Mouse (Mus musculus) c-Kit-positive CD71-positive TER-119-positive erythroid progenitor cells, embryonic 14.5 days (primary cell): ENCODE results near the gene Tmem221.

Experiments used
- DNase-seq: peaks from one replicate; pipeline ENCODE4 v3.0.0-alpha.2; 2013; ENCODE audit warnings: low spot score

The Tmem221 gene

GRCm38 (mm10) chr8:71558071-71558957, at the start of gene Tmem221:
Gene Tmem221, minus strand, starts transcription at chr8:71558871.
- no peak for DNase-seq

GRCm38 (mm10) chr8:71604021-71604420, 45.4 kb upstream of the Tmem221 start:
- DNase-seq, result no peak

- no peak for DNase-seq
Observed at GRCm38 (mm10) chr8:71602666-71603334, 44.1 kb upstream of the Tmem221 start.

DNA sequence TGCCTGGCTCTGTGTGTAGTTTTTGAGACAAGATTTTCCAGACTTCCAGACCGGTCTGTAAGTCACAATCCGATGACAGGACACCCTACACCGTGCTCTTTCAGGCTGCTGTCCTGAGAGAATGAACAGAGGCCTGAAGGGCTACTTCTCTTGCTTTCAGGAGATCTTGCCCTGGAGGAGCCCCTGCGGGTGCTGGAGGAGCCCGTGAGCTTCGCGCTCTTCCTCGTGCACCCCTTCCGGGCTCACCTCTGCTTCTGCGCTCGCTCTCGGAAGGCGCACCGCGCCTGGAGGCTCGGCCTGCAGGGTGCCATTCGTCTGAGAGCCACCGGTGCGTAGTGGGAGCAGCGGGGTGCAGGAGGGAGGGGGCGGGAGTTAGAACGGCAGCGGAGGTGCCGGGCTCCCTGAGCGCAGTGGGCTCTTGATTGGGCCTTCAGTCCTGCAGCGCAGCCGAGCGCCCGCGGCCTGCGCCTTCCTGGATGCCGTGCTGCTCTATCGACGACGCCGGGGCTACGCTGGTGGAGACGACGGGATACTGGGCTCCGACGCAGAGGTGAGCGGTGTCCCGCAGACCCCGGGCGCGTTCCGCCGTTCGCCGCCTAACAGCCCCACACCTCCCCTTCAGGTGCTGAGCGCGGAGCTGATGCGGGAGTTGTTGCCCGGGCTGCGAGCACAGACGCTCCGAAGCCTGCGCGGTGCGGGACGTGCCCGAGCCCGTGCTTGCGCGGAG, 43.4 kb upstream of the Tmem221 start:
- DNase-seq, result no peak

DNA sequence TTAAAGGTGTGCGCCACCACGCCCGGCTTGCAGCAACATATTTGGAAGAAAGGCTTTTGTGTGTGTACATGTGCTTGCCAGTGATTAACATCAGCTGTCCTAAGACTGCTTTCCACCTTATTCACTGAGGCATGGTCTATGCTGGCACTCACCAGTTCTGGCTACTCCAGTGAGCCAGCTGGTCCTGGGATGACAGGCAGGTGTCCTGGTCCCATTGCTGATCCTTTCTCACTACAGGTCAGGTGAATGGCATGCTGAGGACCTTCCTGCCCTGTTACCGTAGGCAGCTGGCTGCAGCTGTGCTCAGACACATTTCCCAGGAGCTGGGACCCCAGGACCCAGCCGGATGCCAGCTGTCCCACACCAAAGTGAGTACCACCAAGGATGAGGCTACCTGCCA, 40.2 kb upstream of the Tmem221 start:
- no peak for DNase-seq

- no peak for DNase-seq
Observed at GRCm38 (mm10) chr8:71598375-71598774, 39.7 kb upstream of the Tmem221 start.

DNA sequence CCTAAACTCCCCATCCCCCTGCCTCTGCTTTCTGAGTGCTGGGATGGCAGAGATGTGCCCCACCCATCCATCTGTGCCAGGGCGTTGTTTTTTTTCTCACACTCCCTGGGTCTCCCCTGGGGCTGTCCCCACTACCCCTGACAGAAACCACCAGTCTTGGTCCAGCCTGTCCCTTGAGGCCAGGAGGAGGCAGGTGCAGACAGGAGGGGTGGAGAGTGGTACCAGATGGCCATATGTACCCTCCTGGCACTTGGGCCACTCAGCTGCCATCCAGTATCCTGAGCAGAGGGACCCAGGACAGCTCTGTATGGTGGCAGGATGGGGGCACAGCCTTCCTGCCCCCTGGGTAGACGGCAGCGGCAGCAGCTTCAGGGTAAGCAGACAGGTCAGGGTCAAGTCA, 38.8 kb upstream of the Tmem221 start, which contains the start of gene Fam129c:
Gene Fam129c, plus strand, starts transcription at position 198 of the 400 bp plus-strand sequence.
- DNase-seq, result no peak

- no peak for DNase-seq
Observed at GRCm38 (mm10) chr8:71596798-71597197, 38.1 kb upstream of the Tmem221 start.

DNA sequence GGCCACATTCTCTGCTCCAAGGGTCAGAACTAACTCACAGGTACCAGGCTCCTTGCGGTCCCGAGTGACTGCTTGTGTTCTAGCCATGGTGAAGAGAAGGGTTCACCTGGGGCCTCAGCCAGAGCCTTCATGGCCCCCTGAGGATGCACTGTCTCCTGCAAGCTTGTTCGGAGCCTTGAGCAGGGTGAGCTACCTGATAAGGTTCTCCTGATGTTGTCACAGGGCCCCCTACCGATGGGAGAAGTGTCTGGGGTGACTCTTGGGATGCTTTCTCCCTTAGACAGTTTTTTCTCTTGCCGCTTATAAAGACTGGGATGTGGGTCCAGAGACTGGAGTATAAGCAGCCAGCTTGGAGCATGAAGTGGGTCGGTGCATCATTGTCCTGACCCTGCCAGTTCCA, 37.7 kb upstream of the Tmem221 start:
- no peak for DNase-seq

DNA sequence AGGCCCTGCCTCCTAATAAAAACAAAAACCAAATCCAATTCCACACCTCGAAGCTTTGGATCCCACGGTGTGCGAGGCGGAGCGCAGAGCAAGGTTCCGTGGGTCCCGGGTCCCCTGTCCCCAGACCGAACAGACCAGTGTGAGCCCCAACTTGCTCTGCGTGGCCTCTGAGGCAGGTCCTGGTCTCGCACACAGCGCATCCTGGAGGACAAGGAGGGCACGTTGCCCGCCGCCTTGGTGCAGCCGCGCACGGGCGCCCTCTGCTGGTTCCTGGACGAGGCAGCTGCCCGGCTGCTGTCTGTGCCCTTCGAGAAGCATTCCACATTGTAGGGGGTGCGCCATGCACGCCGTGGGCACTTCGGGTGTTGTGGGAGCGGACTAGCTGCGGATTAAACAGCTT, 37.2 kb upstream of the Tmem221 start:
- peak; percentile 75 for DNase-seq

DNA sequence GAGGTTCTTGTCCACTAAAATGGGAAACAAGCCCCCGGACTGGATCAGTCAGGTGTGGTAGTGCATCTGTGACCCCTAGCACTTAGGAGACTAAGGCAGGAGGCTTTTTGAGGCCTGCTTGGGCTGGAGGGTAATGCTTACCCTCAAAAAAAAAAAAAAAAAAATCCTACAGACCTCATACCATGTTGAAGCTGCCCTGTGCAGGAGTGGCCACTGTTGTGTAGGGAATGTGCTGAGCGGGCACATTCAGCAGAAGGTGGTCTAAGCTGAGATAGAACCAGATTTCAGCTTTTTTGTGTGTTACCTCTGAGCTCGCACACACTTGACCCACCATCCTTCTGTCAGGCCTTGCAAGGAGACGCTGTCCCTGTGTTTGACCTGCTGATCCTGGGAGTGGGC, 35.7 kb upstream of the Tmem221 start:
- no peak for DNase-seq

DNA sequence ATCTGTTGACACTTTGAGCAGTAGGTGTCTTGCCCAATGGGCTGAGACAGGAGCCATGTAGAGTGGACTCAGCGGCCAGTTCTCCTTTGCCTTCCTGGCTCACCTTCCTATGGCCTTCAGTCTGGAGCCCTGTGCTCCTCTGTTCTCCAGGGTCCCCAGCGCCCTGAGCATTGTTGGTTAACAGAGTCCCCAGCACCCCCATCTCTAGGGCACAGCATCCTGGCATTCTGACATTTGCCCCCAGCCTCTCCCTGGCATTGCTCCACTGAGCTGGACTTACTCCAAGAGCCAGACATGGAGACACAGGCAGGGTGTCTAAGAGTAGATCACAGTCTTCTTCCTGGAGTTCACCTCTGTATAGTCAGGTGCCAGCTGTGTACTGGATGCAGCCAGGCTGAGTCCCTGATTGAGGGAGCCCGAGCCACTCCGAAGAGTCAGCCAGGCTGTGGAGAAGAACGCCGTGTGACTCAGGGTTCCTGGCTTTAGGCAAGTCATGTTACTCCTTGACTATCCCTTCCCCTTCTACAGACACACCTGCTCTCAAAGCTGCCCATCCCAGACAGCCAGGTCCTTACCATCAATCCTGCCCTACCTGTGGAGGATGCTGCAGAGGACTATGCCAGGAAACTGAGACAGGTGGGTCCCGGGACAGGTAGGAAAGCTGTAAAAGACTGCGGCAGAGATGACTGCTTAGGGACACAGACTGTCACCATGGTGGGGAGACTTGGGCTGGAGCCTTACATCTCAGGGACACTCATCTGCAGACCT, 35.1 kb upstream of the Tmem221 start:
- DNase-seq, result no peak

DNA sequence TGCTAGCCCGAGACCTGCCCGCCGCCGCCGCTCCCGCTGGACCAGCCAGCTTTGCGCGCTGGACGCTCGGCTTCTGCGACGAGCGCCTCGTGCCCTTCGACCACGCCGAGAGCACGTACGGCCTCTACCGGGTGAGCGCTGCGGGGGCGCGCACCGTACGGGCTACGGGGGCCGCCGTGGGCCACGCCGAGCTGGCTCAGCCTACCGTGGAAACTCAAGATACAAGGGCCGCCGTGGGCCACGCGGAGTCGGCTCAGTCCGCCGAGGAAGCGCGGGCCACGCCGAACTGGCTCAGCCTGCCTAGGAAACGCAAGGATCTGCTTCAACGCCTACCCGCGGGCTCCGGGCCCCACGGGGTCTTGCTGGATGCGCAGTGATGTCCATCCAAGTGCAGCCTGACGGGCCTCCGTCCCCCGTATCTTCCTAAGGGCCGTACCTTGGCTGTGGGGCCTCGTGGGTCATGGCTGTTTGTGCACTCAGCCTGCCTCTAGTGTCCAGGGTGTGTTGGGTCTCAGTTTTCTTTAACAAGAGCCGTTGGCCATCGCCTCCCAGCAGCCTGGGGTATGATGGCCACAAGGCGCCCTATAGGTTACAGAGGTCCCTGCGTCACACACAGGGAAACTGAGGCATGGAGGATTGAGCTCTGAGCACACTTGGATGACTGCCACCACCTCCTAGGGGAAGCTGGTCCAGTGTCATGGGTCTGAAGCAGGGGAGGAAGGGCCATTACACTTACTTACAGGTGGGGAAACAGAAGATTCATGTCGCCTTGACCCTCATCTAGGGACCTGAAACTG, 33.9 kb upstream of the Tmem221 start:
- no peak for DNase-seq

- peak; percentile 89 for DNase-seq
Observed at GRCm38 (mm10) chr8:71591471-71592373, 33.1 kb upstream of the Tmem221 start, which contains the start of gene Pgls. Gene Pgls, plus strand, starts transcription at chr8:71592176.

GRCm38 (mm10) chr8:71591017-71591416, 32.3 kb upstream of the Tmem221 start:
- no peak for DNase-seq

- no peak for DNase-seq
Observed at GRCm38 (mm10) chr8:71588762-71589161, 30.1 kb upstream of the Tmem221 start.

GRCm38 (mm10) chr8:71586891-71587290, 28.2 kb upstream of the Tmem221 start:
- no peak for DNase-seq

GRCm38 (mm10) chr8:71580201-71580600, 21.5 kb upstream of the Tmem221 start:
- no peak for DNase-seq

DNA sequence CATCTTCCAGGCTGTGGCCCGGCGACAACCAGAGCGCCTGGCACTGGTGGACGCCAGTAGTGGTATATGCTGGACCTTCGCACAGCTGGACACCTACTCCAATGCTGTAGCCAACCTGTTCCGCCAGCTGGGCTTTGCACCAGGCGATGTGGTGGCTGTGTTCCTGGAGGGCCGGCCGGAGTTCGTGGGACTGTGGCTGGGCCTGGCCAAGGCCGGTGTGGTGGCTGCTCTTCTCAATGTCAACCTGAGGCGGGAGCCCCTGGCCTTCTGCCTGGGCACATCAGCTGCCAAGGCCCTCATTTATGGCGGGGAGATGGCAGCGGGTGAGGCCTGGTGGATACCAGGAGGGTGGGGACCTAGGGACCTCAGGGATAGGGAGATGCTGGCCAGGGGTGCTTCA, 20.8 kb upstream of the Tmem221 start:
- no peak for DNase-seq

DNA sequence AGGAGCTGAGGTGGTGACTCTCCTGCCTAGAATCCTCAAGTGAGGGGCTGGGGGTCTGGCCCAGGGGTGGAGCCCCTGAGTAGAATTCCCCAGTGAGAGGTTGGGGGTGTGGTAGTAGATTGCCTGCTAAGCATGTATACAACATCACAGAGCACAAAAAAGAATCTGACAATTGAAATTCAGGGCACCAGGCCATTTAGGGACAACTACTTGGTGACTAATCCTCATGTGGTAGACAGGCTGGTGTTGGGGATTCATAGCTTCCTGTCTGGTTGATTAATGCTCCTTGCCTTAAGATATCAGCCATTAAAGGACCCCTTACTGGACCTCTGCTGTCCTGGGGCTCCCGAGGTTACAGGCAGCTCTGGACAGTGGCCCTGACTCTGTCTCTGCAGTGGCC, 20.3 kb upstream of the Tmem221 start:
- no peak for DNase-seq
